Mouse (Mus musculus) myocyte (in vitro differentiated cells): ENCODE measurements around the gene Hes7.
A peak's percentile ranks its signal among the peaks of the same experiment; 100 is the strongest.

Source experiments
- CEBPB ChIP-seq: IDR thresholded peaks from 2 replicates; pipeline ENCODE4 v1.6.1; 2011; ENCODE audit warnings: mild to moderate bottlenecking, moderate library complexity; ENCODE audit not compliant: poor library complexity, insufficient read depth, severe bottlenecking
- E2F4 ChIP-seq: IDR thresholded peaks from one replicate; pipeline ENCODE4 v1.6.1; 2011; ENCODE audit warnings: mild to moderate bottlenecking, control low read depth, moderate library complexity; ENCODE audit not compliant: insufficient read depth
- MAX ChIP-seq: IDR thresholded peaks from one replicate; pipeline ENCODE4 v1.6.1; 2011; ENCODE audit warnings: low read depth, mild to moderate bottlenecking, control low read depth
- MYOD1 ChIP-seq, 3 experiments: IDR thresholded peaks; one replicate each; pipeline ENCODE4 v1.6.1; 2011; ENCODE audit warnings: control low read depth in 2 of 3, low read depth in 2 of 3, mild to moderate bottlenecking in 2 of 3, moderate library complexity in 1 of 3; ENCODE audit not compliant: insufficient read length in 2 of 3, control insufficient read depth in 1 of 3
- MYOG ChIP-seq, 3 experiments: IDR thresholded peaks; one replicate each; pipeline ENCODE4 v1.6.1; 2011; ENCODE audit warnings: control low read depth in 2 of 3, low read depth in 2 of 3, mild to moderate bottlenecking in 2 of 3; ENCODE audit not compliant: insufficient read length in 2 of 3, control insufficient read depth in 1 of 3, insufficient read depth in 1 of 3
- POLR2A ChIP-seq: IDR thresholded peaks from one replicate; pipeline ENCODE4 v1.6.1; 2011; ENCODE audit warnings: low read depth, mild to moderate bottlenecking, control low read depth, moderate library complexity; ENCODE audit not compliant: insufficient read length
- POLR2AphosphoS2 ChIP-seq: IDR thresholded peaks from one replicate; pipeline ENCODE4 v1.6.1; 2011; ENCODE audit warnings: low read depth, control low read depth; ENCODE audit not compliant: insufficient read length
- TCF12 ChIP-seq: IDR thresholded peaks from one replicate; pipeline ENCODE4 v1.6.1; 2011; ENCODE audit warnings: mild to moderate bottlenecking, control low read depth; ENCODE audit not compliant: poor library complexity, insufficient read depth, severe bottlenecking
- USF1 ChIP-seq: IDR thresholded peaks from one replicate; pipeline ENCODE4 v1.6.1; 2011; ENCODE audit warnings: low read depth, mild to moderate bottlenecking, control low read depth, moderate library complexity

GRCm38 (mm10) chr11:69096987-69097900, 23.0 kb upstream of the Hes7 start:
- peak; percentile 68 for TF ChIP-seq POLR2A
- peak; percentile 98 for TF ChIP-seq USF1
- TF ChIP-seq POLR2AphosphoS2: peak; percentile 59
- no peak for TF ChIP-seq CEBPB
- TF ChIP-seq MYOD1 (IDR thresholded peaks at IDR 0.05; ENCODE audit: control insufficient read depth in 1 of 3, insufficient read length in 2 of 3, low read depth in 2 of 3): peak in 2 of 3 experiments; percentile 87 to 95
- no peak for TF ChIP-seq MAX
- TF ChIP-seq E2F4: no peak
- peak; percentile 43 to 94 (median 82) for TF ChIP-seq MYOG (IDR thresholded peaks at IDR 0.05; ENCODE audit: control insufficient read depth in 1 of 3, insufficient read depth in 1 of 3, insufficient read length in 2 of 3, low read depth in 2 of 3)
- no peak for TF ChIP-seq TCF12
